Mouse (Mus musculus) layer of hippocampus, adult 9-11 months (tissue): ENCODE measurements around the gene Cbs.

Source experiments
- DNase-seq: peaks from one replicate; pipeline ENCODE4 v3.0.0; 2022

Cbs gene

DNA sequence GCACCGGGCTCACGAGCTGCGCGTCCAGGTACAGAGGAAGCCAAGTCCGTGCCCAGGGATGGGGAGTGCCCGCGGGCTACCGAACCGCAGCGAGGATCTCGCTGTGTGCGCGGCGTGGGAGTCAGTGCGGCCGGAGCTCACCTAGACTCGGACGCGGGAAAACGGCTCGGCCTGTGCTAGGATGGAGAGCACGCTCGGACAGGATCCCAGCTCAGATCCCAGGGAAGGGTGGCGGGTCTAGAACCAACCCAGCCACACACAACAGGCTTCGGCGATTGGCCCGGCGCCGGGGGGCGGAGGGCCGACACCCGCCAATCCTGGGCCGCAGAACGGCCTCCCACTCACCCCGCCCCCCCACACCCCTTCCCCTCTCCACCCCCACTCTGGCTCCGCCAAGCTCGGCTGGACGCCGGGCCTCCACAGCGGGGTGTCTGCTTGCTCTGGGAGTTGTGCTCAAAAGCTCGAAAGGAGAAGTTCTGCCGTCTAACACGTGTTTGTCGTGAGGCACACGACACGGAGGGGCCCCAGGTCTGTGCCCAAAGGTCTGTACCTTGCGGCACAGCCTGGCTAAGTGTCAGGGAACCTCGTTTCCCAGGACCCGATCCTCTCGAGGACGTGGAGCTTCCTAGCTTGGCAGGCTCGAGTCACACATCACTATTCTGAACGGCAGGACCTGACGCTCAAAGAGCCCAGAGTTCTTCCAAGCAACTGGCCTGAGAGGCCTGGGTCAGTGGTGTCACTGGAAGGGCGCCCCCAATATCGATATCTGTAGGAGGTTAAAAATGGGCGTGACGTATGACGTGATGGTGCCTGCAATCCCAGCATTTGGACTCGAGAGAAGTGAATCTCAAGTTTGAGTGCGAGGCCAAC is at the start of gene Cbs:
TSS of gene Cbs (minus strand) at position 297 of the 870 bp plus-strand sequence.
- peak; percentile 71 for DNase-seq

DNA sequence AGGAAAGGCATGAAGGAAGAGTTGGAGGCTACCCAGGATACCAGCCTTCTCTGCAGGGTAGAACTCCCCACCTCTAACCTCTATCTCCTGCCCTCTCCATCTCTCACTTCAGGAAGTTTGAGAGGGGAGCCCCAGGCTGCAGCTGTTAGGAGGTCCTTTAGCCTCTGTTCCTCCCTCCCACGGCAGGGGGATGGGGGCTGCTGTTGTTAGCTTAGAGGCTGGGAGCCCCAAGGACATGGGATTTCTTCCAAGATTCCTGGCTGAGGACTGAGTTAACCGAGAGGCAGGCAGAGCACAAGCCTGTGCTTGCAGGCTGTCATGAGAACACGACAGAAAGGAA is 49.2 kb upstream of the Cbs start:
- DNase-seq = no peak

GRCm38 (mm10) chr17:31685514-31686224 is 48.6 kb upstream of the Cbs start:
- peak; percentile 82 for DNase-seq

DNA sequence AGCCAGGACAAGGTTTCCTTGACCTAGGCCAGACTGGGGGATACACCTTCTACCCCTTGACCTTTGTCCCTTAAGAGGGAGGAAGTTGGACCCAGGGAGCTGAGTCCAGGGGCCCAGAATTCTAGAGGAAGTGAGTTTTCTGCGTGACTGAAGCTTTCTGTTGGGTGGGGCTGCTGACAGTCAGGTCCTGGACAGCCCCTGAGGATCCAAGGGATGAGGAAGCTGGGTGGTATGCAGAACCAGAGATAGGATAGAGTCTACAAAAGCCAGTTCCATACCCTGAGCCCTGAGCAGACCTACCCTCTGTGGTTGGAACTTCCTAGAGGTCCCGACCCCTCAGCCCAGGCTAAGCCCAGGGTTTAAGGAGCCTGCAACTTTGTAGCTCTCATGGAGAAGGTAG is 43.4 kb upstream of the Cbs start:
- no peak for DNase-seq

DNA sequence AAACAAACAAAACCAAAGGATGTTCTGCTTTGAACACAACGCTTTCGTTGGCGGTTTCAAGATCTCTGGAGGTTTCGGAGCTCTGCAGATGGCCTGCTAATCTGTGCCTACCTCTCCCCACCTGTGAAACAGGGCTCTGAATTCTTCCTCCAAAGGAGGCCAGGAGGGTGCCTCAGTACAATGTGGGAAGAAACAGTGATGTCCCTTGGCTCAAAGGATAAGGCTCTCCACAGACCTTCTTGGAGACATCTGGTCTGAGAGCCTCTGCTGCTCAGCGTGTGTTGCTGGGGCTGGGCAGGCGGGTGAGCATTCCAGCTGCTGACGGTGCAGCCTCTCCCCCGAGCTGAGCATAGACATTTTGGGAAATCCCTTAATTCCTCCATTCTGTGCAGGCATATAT is 40.5 kb upstream of the Cbs start, which contains the start of gene Cryaa:
TSS of gene Cryaa (plus strand) at position 301 of the 400 bp plus-strand sequence.
- DNase-seq = no peak

DNA sequence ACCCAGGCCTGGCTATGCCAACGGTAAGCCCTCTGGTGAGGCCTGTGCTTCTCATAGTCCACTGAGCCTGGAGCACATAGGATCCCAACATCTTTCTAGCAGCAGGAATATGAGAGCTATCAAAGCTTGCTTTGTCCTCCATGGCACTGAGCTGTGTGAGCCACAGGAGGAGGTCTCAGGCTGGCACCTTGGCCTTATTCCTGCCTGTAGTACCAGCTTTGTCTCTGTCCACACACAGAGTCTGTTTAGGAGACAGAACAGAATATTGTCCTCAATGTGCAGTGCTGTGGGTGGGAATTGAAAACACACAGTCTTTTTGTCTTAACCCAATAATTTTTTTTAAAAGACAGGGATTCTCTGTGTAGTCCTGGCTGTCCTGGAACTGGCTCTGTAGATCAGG is 37.4 kb upstream of the Cbs start:
- DNase-seq = peak; percentile 87

- no peak for DNase-seq
Measured at GRCm38 (mm10) chr17:31672279-31672678, 35.2 kb upstream of the Cbs start.

DNA sequence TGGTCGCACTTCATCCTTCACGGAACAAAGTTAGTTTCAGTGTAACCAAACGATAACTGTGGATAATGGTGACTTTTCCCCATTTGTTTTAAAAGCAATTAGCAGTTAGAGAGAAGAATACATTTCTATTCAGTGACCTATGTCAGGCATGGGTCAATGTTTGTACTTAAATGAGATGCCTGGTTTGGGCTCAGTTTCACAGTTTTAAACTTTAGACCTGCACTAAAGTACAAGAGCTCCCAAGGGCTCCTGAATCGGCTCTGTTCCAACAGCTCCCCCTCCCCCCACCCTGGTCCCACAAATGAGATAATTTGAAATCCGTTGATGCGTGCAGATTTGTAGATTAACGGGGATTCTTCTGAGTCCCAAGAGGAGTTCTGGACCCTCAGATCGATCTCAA is 34.7 kb upstream of the Cbs start:
- DNase-seq = no peak

GRCm38 (mm10) chr17:31670163-31670562 is 33.1 kb upstream of the Cbs start:
- DNase-seq = no peak

DNA sequence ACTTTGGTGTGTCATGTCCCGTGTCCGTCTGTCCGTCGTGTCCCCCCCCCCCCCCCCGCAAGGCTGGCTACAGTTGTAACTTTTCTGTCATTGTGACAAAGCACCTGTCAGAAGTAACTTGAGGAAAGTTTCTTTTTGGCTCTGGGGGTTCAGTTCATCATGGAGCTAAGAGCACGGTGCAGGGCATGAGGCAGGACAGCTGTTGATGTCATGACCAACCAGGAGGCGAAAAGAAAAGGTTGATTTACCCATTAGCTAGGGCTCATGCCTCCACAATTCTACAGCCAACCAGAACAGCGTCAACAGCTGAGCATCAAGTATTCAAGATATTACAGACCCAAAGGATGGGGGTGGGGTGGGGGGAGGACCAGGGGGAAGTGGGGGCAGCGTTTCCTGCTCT is 31.3 kb upstream of the Cbs start:
- DNase-seq = no peak

DNA sequence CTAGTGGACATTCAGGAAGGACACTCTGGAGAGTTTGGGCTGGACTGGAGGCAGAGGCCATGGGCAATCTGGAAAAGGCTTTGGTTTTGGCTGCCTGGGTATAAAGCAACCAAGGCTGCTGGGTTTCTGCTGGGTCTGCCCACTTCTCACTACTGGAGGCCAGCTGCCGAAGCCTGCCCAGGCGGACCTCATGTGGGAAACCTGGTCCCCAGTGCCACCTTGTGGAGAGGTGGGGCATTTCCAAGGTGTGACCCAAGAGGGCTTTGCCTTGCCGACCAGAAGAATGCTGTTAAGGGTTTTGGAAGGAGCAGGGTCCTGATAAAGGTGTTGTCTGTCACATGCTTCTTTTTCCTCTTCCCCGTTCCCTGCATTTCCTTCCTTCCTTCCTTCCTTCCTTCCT is 27.7 kb upstream of the Cbs start:
- DNase-seq = peak; percentile 75

DNA sequence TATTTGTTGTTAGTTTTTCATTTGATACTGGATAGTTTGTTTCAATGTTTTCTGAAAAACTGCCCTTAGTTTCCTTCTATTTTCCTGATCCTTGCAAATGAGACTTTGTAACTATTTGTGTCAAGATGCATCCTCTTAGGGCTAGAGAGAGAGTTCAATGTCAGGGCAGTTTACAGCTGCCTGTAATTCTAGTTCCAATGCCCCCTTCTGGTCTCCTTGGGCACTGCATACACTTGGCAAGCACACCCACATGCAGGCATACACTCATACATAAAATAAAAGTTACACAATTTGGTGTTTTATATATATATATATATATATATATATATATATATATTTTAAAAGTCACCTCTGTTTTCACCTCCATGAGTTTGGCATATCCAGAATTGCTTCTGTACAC is 25.8 kb upstream of the Cbs start:
- DNase-seq = no peak

GRCm38 (mm10) chr17:31660661-31661250 is 23.7 kb upstream of the Cbs start:
- peak; percentile 90 for DNase-seq

DNA sequence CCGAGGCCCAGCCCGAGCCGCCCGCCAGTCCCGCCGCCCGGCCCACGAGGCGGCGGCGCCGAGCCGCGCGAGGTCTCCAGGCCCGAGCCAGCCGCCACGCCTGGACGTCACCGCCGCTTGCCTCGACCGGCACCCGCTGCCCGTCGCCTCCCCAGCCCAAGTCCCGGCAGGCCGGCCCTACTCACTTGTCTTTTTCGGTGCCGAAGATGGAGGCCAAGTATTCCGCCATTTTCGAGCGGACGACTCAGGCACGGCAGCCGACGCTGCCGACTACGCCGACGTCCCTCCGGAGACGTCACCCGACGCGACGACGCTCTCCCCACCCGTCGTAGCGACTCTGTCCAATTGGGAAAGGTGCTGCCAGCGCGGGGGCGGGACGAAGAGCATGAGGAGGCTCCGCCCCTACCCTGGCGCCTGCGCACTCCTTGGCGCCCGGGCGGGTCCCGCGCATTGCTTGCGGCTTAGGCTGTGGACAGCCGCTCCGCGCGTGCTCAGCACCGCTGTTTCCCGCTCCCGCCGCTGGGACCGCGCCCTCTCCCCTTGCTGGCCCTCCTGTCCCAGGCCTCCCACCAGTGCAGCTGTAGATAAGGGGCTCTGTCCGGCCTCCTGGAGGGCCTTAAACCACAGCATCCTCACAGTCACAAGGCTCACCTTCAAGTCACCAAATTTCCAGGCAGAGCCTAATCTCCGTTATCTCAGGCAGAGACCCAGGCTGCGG is 21.6 kb upstream of the Cbs start, which contains the start of gene U2af1:
TSS of gene U2af1 (minus strand) at position 425 of the 718 bp plus-strand sequence.
- DNase-seq = peak; percentile 99

DNA sequence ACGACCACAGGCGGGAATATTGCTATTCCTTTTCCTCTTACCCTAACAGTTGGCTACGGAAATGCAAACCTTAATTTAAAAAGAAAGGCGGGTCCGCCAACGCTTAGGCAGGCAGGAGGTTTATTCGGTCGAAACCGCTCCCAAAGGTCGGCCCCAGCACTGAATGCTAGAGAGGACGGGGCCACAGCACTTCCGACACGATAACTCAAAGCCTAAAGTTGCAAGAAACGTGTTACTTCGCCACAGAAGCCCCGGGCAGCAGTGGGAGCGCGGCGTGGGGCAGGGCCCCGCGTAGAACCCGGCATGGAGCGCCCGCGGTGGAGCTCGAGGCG is 21.1 kb upstream of the Cbs start:
- DNase-seq = no peak

DNA sequence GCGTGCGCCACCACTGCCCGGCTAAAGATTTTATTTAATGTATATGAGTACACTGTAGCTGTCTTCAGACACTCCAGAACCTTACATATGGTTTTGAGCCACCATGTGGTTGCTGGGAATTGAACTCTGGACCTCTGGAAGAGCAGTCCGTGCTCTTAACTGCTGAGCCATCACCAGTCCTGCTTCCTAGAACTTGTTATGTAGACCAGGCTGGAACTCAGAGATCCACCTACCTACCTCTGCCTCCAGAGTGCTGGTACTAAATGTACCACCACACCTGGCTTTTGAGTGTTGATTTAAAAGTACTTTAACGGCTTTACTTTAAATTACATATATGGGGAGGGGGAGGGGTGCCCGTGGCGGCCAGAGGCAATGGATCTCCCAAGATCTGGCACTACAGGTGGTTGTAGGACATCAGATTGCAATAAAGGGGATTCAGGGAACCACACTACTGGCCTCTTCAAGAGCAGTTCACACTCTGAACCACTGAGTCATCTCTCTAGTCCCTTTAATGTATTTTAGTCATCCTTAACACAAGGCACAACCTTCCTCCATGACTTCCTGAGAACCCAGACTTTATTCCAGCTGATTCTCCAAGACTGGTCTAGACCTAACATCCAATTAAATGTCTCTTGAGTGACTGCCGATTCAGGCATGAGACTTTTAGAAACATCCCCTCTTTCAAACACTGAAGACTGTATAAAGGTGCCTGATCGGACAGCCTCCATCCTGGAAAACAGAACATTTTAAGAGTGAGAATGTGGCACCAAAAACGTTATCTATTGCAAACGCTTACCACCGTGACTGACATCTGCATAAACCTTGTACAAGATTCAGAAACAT is 20.3 kb upstream of the Cbs start:
- DNase-seq = no peak

- no peak for DNase-seq
Measured at GRCm38 (mm10) chr17:31656682-31657081, 19.6 kb upstream of the Cbs start.

DNA sequence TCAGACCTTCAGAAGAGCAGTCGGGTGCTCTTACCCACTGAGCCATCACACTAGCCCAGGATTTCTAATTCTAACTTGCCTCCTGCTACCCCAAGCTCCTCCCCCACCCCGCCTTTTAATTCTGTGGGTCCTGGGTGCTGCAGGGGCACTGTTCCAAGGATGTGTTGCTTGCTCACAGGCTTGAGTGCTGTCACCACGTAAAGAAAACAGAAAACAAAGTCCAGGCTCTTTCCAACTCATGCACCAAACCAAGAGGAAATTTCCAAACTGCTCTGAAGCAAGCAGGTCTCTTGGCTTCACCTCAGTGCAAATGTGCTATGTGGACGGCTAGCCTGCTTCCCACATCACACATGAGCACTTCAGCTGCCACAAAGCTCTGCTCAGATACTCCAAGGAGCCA is 18.3 kb upstream of the Cbs start:
- no peak for DNase-seq

- no peak for DNase-seq
Measured at GRCm38 (mm10) chr17:31653277-31653676, 16.2 kb upstream of the Cbs start.

DNA sequence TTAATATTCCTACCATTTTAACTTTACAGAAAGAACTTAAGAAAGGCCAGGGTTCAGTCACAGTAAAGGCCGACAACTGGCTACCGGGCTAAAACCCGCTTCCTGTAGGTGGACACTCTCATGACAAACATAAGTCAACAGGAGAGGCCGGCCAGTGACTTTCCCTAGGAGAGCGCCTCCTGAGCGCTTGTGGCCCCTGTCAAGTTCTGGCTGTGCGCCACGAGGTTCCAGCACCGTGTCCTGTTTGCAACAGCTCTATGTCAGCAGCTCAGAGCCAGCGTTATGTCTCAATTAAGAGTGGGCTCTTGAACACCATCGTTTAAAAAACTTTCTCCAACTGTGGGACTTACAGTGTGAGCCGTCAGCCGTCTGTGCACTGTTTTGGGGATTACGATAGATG is 15.1 kb upstream of the Cbs start:
- DNase-seq = no peak

DNA sequence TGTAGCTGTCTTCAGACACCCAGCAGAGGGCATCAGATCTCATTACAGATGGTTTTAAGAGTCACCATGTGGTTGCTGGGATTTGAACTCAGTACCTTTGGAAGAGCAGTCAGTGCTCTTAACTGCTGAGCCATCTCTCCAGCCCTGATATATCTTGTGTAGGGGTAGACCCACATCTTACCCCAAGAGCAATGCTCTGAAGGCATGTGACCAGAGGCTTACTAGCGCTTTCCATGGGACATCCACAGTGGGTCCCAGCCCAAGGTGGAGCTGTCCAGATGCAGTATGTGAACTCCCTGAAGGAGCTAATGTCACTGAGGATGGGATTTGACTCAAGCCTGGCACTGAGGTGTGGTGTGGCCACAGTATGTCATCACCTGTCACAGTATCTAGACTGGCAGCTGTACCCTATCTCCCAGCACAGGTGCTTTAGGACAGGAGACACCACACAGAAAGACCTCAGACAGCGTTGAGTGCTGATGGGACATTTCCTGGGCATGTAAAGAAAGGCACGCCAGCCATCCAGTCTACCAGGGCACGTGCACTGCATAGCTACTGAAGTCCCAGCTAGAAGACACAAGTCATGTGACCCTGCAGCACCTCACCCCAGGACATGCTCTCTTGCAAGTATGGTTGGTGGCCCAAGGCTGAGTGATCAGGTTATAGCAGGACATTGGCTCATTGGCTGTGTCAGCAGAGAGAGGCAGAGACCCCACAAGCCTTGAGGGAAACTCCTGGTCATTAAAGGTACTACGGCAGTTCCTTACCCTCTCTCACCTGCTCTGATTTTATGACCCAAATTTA is 9.4 kb upstream of the Cbs start:
- DNase-seq = no peak

GRCm38 (mm10) chr17:31642913-31643312 is 5.9 kb upstream of the Cbs start:
- no peak for DNase-seq
